13 mouse cellular contexts compared by ENCODE assay signal in genomic region chr6:126794751-126795150, GRCm38 (mm10).
"Had no signal": no experiment of that assay in that cellular context is flagged by ENCODE, and none has a peak within 500 bp of the region (broad histone marks: within the 10 kb centered on the region; RNA-seq: fewer than 3 reads in every experiment).

No protein-coding gene starts in this region.

- DNase-seq: cerebellum, adult 9-10 months; cerebellum, adult 9-11 months; cerebellum, postnatal 36 days; embryo, embryonic 11 days; forebrain, postnatal 0 days; gastrocnemius, adult 2 months; gastrocnemius, postnatal 10 days; gastrocnemius, postnatal 14 days; gastrocnemius, postnatal 25 days; gastrocnemius, postnatal 36 days; heart, adult 11 months; heart, adult 18-20 months; heart, adult 2 months had no signal
